Mouse (Mus musculus): Measurements from ENCODE around the gene Ibtk. TPM values are rescaled to one million over a fixed set of nuclear protein-coding genes. Genes with fewer than 3 reads are reported as not detected.

The Ibtk gene
- polyA plus RNA-seq, 1 experiment = 14.4 TPM

DNA sequence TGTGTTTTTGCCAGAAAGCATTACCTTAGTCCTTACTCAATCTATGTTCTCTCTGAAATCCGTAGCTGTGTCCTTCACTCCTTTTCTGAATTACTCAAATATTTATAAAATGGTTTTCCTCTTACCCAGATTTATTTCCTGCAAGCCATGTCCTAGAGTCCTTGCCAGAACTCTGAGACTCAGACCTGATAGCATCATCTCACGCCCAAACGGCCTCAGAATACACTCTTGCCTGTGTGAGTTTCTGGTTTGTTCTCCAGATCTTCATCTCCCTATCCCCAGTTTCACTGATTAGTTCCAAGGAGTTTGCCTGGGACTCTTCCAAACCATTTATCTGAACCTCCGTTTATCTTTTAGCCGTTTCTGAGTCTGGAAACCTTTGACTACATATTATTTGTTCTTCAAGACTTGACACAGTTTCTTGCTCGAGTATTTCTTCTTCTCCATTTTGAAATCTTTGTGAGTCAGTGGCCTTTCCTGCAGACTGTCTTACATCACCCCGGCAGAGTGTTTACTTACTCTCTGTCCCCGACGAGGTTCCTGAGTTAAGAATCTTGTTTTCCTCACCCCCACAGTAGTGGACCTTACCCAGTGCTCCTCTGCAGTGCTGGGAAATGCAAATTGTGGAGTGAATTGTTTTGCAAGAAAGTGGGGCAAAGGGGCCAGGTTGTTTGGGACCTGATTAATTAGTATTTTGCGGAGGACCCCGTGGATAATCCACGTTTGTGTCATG lies 20.1 kb upstream of the Ibtk start:
- no peak overlapping the region for H3K27ac ChIP-seq (ENCODE audit: insufficient read depth, low read length)
- TF ChIP-seq CTCF (IDR thresholded peaks at IDR 0.05; ENCODE audit: borderline replicate concordance, insufficient read depth, low read depth, low read length) (no peak), POLR2A (IDR thresholded peaks at IDR 0.05; ENCODE audit: borderline replicate concordance, insufficient read depth, low read length) (no peak)
- no peak for DNase-seq
- WGBS = 78% methylated on average over 12 of the region's 12 CpGs
- H3K27me3 ChIP-seq (ENCODE audit: control insufficient read depth, insufficient read depth, low read length) = no peaks in the 10 kb centered on the region
- no peaks in the 10 kb centered on the region for H3K4me1 ChIP-seq (ENCODE audit: control insufficient read depth, insufficient read depth, low read length)
- no peak overlapping the region for H3K4me3 ChIP-seq (replicated peaks; ENCODE audit: insufficient read depth, low read depth, low read length)

DNA sequence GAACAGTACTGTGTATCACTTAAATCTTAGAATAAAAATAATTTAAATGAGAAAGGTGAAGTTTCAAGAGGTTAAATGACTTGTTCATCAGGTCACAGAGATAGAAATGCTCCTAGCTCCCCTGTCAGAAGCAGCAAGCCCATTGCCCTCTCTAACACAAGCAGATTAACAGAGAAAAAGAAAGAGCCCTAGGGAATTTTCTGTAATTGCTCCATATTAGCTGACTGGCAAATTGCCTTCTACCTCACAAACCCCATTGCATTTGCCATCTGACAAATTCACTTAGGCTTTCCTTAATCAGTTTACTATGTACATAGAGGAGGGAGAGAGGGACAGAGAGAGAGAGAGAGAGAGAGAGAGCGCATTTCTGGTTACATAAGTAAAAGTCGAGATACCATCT lies 18.1 kb upstream of the Ibtk start:
- Histone ChIP-seq H3K27ac (ENCODE audit: insufficient read depth, low read length) (no peak overlapping the region), H3K27me3 (ENCODE audit: control insufficient read depth, insufficient read depth, low read length) (no peaks in the 10 kb centered on the region), H3K4me1 (ENCODE audit: control insufficient read depth, insufficient read depth, low read length) (no peaks in the 10 kb centered on the region), H3K4me3 (replicated peaks; ENCODE audit: insufficient read depth, low read depth, low read length) (no peak overlapping the region)
- WGBS = 87% methylated on average over 2 of the region's 2 CpGs
- no peak for DNase-seq
- no peak for TF ChIP-seq CTCF (IDR thresholded peaks at IDR 0.05; ENCODE audit: borderline replicate concordance, insufficient read depth, low read depth, low read length)
- TF ChIP-seq POLR2A (IDR thresholded peaks at IDR 0.05; ENCODE audit: borderline replicate concordance, insufficient read depth, low read length) = no peak

DNA sequence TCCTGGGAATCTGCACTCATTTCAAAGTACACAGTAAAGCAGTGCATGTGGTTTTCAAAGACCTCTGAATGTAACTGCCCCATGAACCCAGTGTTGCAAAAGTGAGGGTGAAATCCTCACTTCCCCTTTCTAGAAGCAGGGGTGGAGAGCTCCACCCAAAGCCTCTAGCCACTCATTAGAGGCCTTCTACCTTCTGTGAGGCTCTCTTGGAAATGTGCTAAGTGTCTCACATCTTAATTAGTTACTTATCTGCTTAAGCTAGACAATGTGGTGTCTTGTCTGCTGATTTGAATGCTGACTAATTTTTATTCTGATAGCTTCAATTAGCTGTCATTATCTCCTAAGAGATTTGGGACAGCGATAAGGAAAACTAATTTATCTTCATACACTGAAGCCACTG lies 13.3 kb upstream of the Ibtk start:
- WGBS = 92% methylated on average over 1 of the region's 1 CpGs
- DNase-seq = no peak
- H3K4me1 ChIP-seq (ENCODE audit: control insufficient read depth, insufficient read depth, low read length) = no peaks in the 10 kb centered on the region
- H3K27me3 ChIP-seq (ENCODE audit: control insufficient read depth, insufficient read depth, low read length) = no peaks in the 10 kb centered on the region
- TF ChIP-seq CTCF (IDR thresholded peaks at IDR 0.05; ENCODE audit: borderline replicate concordance, insufficient read depth, low read depth, low read length) (no peak), POLR2A (IDR thresholded peaks at IDR 0.05; ENCODE audit: borderline replicate concordance, insufficient read depth, low read length) (no peak)
- no peak overlapping the region for H3K27ac ChIP-seq (ENCODE audit: insufficient read depth, low read length)
- no peak overlapping the region for H3K4me3 ChIP-seq (replicated peaks; ENCODE audit: insufficient read depth, low read depth, low read length)

DNA sequence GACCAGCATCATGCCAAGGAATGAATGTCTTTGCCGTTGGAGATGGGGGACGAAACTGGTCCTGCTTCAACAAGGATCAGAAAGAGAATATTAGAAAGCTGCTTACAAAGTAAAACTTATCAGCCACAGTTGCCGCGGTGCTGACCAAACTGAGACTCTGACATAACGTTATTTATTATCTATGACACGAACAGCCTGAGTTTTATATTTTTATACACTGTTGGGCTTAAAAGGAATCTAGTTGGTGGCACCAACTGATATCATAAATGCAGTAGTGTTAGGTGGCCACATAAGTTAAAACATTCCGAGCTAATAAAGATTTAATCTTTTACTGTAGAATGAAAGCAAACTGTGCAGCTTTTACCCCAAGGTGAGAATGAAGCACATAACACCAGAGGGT lies 1.7 kb upstream of the Ibtk start:
- Histone ChIP-seq H3K4me1 (ENCODE audit: control insufficient read depth, insufficient read depth, low read length) (no peaks in the 10 kb centered on the region), H3K27ac (ENCODE audit: insufficient read depth, low read length) (no peak overlapping the region), H3K27me3 (ENCODE audit: control insufficient read depth, insufficient read depth, low read length) (no peaks in the 10 kb centered on the region), H3K4me3 (replicated peaks; ENCODE audit: insufficient read depth, low read depth, low read length) (no peak overlapping the region)
- no peak for TF ChIP-seq POLR2A (IDR thresholded peaks at IDR 0.05; ENCODE audit: borderline replicate concordance, insufficient read depth, low read length)
- TF ChIP-seq CTCF (IDR thresholded peaks at IDR 0.05; ENCODE audit: borderline replicate concordance, insufficient read depth, low read depth, low read length) = no peak
- WGBS = 89% methylated on average over 7 of the region's 7 CpGs
- DNase-seq = no peak

DNA sequence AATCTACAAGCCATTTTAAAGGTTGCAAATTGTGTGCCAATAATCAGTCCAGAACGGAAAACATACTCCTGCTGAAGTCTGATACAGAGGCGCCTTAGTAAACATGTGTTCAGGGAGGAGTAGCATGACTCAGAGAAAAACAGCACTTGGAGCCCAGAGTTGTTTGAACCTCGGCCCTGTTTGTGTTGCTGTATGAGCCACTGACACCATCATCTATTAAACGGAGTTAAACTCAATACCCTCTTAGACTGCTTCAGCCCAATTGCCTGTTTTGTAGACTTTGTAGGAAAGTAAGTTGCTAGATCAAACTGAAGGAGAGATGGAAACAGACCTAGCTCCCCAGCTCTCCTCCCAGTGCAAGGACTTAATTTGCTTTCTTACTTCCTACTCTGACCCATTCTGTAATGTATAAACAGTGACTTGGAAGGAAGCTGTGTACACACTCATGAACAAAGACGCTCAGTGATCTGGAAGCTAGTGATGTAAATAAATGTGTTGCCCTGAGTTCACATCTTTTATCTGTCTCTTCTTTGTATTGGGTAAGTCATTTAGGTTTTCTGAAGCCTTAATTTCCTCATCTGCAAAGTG lies 882 bp upstream of the Ibtk start:
- TF ChIP-seq POLR2A (IDR thresholded peaks at IDR 0.05; ENCODE audit: borderline replicate concordance, insufficient read depth, low read length) (no peak), CTCF (IDR thresholded peaks at IDR 0.05; ENCODE audit: borderline replicate concordance, insufficient read depth, low read depth, low read length) (no peak)
- H3K4me3 ChIP-seq (replicated peaks; ENCODE audit: insufficient read depth, low read depth, low read length) = peak overlapping the region; percentile 70
- H3K4me1 ChIP-seq (ENCODE audit: control insufficient read depth, insufficient read depth, low read length) = no peaks in the 10 kb centered on the region
- no peak for DNase-seq
- 25% methylated on average over 5 of the region's 5 CpGs for WGBS
- H3K27ac ChIP-seq (ENCODE audit: insufficient read depth, low read length) = peak overlapping the region; percentile 34; the same call in 1 of the 2 replicates
- no peaks in the 10 kb centered on the region for H3K27me3 ChIP-seq (ENCODE audit: control insufficient read depth, insufficient read depth, low read length)

DNA sequence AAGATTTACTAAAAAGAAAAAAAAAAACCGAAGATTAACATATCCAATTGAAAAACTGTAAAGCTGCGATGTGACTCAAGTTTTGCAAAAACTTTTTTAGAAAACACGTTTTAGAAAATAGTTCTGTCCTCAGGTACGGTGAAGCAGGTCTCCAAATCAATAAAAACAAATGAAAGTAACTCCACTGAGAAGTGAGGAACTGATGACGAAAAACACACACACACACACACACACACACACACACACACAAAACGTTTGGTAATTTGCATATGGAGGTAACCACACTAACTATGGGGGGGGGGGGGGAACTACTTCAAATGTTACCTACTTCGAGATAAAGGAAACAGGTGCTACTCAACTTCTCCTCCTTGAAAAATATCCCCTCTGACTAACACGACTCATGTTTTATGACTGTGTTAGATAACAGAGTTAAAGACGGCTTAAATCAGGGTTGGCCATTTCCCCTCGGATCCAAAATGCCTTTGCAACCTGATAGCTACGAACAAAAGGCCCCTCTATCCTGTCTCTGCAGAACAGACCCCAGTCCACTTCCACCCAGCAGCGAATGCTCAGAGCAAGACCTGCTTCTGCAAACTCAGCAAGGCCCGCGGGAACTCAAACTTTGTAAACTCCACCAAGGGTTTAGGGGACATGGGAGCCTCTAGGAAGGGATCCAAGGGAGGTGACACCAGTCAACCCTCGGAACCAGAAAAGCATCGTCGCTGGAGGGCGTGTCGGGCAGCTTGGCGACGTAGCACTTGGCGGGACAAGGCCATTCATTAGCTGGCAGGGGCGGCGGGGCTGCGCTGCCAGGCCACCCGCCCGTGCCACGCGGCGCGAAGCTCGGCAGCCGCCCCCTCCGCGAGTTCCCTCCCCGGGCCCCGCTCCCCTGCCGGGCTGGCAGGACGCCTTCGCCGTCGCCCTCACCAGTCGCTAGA lies 661 bp downstream of the Ibtk start:
- DNase-seq = peak in 1 of 2 experiments; percentile 82
- 1% methylated on average over 43 of the region's 43 CpGs for WGBS
- TF ChIP-seq CTCF (IDR thresholded peaks at IDR 0.05; ENCODE audit: borderline replicate concordance, insufficient read depth, low read depth, low read length) (no peak), POLR2A (IDR thresholded peaks at IDR 0.05; ENCODE audit: borderline replicate concordance, insufficient read depth, low read length) (0 out of 2 replicates have a peak, but pooled peaks have one; percentile 12)
- H3K27me3 ChIP-seq (ENCODE audit: control insufficient read depth, insufficient read depth, low read length) = no peaks in the 10 kb centered on the region
- peaks cover under 1% of the 10 kb centered on the region for H3K4me1 ChIP-seq (ENCODE audit: control insufficient read depth, insufficient read depth, low read length)
- H3K4me3 ChIP-seq (replicated peaks; ENCODE audit: insufficient read depth, low read depth, low read length) = peak overlapping the region; percentile 70
- H3K27ac ChIP-seq (ENCODE audit: insufficient read depth, low read length) = peak overlapping the region; percentile 83

DNA sequence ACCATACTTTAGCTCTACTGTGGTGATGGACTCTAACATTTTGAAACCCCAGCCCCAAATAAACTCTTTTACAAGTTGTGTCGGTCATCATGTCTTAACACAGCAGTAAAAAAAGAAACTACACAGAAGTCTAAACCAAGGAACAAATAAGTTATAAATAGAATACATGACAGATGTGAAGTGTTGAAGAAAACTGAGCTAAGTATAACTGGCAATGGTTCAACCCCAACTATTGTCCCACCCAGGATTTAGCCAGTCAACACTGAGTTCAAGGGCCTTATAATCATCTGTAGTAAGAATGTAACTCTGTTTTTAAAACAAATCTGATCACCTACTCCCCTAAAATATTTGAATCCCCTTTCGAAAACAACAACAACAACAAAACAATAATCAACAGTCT lies 3.6 kb downstream of the Ibtk start:
- Histone ChIP-seq H3K27me3 (ENCODE audit: control insufficient read depth, insufficient read depth, low read length) (no peaks in the 10 kb centered on the region), H3K4me1 (ENCODE audit: control insufficient read depth, insufficient read depth, low read length) (peaks cover 9% of the 10 kb centered on the region), H3K4me3 (replicated peaks; ENCODE audit: insufficient read depth, low read depth, low read length) (no peak overlapping the region), H3K27ac (ENCODE audit: insufficient read depth, low read length) (no peak overlapping the region)
- no peak for TF ChIP-seq CTCF (IDR thresholded peaks at IDR 0.05; ENCODE audit: borderline replicate concordance, insufficient read depth, low read depth, low read length)
- TF ChIP-seq POLR2A (IDR thresholded peaks at IDR 0.05; ENCODE audit: borderline replicate concordance, insufficient read depth, low read length) = no peak
- 96% methylated on average over 2 of the region's 2 CpGs for WGBS
- DNase-seq = no peak

Measured in cerebellum, adult 2 months (tissue).